Mouse (Mus musculus) spleen, postnatal 10 days (tissue): ENCODE measurements around the gene Ttbk2.

Experiments
- DNase-seq, 2 experiments: peaks; one replicate each; pipeline ENCODE4 v3.0.0; 2021 to 2022; ENCODE audit warnings: low spot score in 2 of 2

The Ttbk2 gene

DNA sequence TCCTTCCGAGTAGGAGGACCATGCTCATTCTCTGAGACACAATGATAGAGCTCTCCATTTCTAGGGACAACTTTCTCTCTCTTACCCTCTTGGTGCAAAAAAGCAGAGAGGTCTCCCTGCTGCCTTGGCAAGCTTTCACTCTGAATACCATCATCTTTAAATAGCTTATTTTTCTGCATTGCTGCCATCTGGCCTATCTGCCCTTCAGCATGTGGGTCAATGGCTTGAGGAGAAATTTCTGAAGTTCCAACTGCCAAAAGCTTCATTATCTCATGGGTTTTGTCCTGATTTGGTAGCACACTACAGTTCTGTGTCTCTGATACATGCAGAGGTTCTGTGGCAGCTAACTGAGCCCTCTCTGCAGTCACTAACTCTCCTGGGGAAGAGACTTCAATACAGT, 104.9 kb downstream of the Ttbk2 start:
- DNase-seq: no peak

DNA sequence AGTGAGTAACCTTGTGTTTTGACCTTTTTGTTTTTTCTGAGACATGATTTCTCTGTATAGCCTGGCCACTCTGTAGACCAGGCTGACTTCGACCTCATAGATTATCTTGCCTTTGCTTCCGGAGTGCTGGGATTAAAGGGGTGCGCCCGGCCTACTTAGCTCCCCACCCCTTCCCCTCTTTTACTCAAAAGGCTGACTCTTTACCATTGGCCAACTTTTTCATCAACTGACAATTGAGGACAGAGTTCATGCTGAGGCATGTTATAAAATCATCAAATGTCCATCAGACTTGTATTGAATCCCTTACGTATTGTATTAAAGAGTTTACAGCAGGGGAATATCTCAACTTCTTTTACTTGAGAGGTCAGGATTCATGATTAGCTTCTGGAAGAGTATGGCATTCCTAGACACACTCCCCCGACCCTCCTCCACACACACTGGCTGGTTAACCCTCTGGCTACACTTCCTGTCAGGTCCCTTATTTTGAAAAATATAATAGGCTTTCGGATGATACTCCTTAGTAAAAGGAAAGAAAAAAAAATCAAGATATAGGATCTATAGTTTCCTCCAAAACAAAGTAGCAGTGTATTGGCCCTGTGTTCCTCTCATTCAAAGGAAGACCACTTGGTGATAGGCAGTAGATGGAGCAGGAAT, 118.4 kb downstream of the Ttbk2 start:
- no peak for DNase-seq

DNA sequence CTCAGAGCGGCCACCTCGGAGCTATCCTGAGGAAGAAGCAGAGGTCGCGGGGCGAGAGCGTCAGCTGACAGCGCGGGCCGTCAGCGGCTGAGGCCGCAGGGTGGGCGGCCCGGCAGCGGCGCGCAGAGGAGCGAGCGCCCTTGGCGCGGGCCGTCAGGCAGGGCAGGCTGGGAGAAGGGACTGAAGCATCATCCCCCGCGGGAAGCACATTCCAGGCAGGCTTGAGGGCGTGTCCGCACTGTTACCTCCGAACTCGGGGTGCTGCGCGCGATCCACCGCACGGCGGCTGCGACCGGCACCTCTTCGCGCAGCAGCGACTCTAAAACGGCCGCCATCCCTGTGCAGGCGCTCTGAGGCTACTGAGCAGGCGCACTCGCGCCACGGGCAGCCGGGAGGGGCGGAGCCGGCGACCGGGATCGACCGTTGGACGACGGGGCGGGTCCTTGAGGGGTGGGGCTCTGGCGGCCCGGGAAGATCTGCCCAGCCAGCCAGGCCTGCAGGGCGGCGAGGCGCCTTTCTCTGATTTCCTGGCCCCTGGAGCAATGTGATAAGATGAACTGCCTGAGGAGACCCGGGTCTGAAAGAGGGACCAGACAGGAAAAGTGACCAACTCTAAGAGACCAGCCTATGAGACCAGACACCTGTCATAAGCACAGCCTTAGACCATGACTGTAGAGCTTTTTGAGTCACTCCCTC, 119.1 kb downstream of the Ttbk2 start:
- peak; percentile 94 to 97 for DNase-seq

DNA sequence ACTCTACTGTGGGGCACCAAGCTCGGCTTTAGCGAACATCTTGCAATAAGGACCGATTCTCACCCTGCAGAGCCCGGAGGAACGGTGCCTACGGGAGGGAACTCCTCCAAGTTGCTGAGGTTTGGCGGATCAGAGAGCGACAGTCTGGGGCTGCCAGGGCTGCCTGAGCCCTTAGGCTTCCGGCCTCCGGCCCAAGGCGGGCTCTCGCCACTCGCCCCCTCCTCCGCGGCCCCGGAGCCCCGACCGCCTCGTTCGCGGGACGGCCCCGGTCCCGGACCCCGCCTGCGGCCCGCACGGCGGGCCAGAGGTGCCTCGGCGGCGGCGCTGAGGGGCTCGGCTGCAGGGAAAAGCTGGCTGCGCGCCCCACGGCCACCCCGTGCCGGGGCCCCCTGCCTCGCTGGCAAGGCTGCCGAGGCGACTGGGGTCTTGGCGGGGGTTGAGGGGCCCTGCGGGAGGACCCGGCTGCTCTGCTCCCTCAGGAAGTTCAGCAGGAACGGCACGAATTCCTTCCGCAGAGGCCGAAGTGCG, 119.7 kb downstream of the Ttbk2 start:
- peak; percentile 55 to 71 for DNase-seq

DNA sequence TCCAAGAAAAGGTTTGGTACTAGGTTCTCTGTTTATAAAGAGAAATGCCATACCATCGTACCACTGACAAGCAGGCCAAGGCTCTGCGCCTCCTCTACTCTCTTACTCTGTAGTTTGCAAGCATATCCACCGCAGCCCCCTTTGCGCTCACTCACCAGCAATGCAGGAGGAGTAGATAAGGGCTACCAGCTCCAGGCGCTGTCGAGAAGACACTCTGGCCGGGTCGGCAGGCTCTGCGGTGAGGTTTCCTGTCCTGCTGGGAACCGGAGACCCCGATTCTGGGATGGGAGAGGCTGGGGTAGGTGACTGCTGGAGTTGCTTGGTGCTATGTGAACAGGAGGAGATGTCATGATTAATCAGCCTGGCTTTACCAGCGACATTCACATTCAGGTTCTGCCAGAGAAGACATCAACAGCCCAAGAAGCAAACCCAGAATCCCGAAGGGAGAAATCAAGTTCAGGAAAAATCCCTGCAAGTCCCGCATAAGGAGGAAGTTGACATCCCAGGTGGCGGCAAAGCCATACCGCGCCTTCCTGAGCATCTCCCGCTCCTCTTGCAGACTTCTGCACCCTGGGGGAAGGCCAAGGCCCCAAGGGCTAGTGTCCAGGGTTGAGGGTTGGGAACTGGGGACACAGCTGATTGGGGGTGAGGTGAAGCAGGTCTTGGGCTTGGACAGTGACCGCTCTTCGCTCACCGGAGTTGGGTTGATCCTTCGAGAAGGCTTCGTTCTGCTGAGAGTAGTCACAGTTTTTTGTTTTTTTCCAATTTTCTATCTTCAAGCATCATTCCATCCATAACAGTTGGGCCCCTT, 120.4 kb downstream of the Ttbk2 start:
- peak; percentile 62 to 64 for DNase-seq

DNA sequence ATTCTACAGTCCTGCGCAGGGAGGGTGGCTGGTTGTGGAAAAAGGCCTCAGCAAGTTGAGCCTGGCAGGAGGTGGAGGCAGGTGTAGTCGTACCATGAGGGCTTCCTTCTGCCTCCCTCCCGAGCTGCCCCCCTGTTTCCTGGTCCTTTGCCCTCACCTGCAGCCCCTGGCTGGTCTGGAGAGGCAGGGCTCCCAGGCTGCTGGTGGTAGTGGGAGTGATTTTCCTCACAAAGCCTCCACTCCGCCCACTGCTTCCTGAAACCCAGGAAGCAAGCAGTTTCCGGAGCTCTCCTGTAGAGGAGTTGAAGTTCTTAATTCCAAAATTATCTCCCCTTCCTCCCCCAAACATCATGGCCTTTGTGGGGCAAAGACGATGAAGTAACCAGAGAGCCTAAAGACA, 126.2 kb downstream of the Ttbk2 start:
- DNase-seq: peak in 1 of 2 experiments; percentile 9

DNA sequence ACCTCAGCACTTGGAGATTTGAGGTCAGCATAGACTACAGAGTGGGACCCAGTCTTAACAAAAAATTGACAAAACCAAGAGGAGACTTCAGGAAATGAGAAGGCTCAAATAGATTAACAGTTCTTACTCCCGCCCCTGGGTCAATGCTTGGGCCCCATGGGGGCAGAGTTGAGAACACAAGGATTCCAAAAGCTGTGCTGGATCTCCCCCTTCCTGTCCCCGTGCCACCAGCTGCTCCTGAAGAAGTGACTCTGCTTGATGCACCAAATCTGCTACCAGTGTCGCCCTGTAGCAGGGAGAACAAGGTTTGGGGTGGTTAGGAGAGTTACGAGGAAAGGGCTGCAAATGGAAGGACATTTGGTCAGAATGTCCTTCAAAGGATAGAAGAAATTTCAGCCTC, 126.8 kb downstream of the Ttbk2 start:
- peak in 1 of 2 experiments; percentile 13 for DNase-seq

DNA sequence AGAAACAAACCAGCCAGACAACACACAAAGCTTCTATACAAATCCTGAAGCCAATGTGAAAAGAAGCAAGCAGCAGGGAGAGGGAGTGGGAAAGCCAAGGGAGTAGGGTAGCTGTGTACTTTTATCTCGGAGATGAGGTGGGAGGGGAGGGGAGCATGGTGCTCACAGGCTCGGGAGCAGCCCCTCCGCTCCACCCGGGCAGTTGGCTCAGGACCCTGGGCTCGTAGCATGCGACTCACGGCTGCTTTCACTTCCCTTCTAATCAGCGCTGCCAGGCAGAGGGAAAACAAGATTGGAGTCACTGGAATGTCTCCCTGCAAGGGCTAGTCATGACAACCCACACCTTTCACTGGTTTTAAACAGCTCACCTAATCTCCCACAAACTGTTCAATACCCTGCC, 127.9 kb downstream of the Ttbk2 start:
- peak in 1 of 2 experiments; percentile 11 for DNase-seq

DNA sequence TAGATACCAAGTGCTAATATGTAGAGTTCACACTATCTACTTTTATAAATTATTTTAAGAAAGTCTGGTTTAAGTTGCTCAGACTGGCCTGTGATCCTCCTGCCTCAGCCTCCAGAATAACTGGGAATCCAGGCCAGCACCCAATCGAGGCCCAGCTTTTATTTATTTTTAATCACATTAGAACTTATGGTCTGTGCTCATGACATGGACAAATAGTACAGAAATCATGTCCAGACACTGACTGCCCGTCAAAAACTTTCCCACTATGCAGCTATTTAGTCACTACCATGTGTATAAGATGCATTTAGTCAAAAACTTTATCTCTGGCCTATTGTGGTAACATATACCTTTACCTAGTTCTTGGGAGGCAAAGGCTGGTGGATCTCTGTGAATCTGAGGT, 128.5 kb downstream of the Ttbk2 start:
- peak in 1 of 2 experiments; percentile 3 for DNase-seq

DNA sequence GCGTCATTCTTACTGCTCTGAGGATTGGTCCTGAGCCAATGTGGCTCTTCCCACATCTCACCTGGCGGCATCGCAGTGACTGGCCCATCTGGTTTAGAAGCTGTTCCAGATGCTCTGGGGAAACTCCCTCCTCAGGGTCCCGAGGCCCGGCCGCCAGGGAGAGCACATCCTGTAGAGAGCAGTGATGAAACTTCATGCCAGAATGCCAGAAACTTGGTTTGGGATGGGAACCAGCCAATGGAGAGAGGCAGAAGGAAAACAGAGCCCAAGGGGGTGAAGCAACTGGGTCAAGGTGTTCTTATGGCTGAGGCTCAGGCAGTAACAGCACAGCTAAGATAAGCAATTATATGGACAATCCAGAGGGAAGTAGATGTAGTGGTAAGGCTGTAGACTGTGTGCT, 129.6 kb downstream of the Ttbk2 start:
- peak in 1 of 2 experiments; percentile 10 for DNase-seq

DNA sequence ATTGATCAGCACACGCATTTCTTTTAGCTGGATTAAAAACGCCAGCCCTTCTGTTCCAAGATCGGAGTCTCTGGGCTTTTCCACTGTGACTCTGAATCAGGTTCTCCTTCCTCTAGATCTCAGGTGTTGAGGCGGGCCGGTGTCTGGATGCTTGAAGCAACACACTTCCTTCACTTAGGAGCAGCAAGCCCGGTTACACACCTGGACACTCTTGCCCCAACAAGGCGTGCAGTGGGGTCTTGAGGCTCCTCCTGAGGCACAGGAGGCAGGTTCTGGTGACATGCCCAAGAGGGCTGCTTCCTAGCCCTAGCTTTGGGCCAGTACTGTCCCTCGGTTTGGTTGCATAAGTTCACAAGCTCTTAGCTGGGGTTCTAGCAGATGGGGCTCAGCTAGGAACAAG, 131.9 kb downstream of the Ttbk2 start:
- DNase-seq: peak in 1 of 2 experiments; percentile 11

DNA sequence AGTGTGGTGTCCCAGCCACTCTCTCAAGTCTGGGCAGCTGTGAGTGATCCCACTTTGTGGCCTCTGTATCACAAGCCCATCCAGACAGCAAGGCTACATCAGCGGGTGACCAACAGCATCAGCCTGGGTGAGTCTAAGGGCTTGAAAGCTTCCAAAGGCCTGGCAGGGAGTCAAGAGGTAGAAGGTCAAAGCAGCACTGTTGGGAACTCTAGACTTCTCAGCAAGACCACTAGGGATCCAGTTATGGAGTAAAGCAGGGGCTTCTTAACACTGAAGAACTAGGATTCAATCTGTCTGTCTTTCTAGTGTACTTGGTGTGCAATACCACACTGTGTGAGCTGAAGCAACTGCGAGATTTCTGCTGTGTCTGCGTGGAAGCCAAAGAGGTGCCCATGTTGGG, 137.0 kb downstream of the Ttbk2 start:
- no peak for DNase-seq

DNA sequence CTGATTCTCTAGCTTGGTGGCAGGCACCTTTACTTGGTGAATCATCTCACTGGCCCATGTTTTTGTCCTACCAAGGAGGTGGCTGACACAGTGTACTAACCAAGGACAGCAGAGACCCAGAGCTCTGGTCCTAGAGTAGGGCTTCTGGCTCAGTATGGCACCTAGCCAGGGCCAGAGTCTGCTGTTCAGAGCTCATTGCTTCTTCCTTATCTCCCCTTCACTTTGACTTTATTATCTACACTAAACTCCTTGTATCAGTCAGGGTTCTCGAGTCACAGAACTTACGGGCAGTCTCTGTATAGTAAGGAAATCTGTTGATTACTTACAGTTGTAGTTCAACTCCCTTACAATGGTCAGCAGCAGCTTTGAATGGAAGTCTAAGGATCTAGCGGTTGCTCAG, 139.5 kb downstream of the Ttbk2 start:
- no peak for DNase-seq

DNA sequence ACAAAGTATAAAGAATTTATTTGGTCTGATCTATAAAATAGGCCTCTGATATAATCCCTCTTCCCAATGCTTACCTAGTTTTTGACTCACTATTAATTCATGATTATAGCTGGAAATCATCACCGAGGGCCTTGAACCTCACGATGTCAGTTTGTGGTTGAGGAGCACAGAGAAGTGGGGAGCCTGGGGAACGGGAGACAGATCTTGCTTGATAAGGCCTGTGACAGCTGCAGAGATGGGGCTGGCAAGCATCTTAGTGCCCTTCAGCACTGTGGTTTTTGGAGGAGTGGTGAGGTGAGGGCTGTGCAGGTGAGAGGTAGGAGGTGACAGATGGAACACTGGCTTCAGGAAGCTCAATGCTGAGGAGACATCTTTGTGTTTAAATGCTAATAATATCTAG, 140.2 kb downstream of the Ttbk2 start:
- DNase-seq: no peak

DNA sequence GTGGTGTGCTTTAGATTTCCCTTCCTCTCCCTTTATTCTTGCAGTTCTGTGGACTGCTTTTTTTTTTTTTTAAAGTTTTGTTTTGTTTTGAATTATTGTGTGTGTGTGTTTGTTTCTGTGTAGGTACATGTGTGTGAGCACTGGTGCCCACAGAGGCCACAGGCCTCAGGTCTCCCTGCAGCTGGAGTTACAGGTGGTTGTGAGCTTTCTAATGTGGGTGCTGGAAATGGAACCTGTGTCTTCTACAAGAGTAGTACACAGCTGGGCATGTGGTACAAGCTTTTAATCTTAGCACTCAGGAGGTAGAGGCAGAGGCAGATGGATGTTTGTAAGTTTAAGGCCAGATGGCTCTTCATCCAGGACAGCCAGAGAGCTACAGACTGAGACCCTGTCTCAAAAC, 143.4 kb downstream of the Ttbk2 start:
- no peak for DNase-seq

DNA sequence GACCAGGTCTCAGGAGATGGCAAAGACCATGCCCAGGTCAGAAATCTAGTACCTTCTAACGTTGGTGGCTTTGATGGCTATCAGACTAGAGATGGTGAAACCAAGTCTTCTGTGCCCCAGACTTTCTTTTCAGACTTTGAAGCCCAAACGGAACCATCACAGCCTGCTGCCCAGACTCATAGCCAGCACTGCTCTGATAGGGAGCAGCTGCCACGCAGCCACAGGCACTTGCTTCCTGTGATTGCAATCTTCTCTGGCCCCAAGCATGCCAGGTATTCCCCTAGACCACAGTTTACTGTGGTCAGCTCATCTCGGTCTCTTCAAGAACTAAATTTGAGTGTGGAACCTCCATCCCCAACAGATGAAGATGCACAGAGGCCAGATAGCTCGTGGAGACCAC, 147.7 kb downstream of the Ttbk2 start:
- DNase-seq: no peak

DNA sequence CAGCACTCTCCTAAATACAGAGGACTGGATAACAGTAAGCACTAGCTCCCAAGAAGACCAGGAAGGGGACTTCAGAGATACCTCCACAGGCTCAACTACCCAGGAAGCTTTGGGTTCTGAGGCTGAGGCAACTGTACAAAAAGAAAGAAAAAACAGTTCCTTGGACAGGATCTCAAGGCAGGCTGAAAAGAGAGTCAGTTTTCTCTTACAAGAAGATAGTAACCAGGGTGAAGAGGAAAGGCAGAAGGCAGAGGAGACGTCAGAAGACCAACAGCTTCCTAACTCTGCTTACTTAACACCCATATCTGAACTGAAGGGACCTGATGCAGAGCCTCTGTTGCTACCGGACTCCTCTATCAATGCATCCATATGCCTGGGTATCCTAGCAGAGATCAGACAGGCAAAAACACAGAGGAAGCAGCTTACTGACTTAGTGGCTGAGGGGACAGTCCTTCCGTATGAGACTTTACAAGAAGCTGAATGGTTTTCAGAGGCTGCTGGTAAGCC, 150.0 kb downstream of the Ttbk2 start:
- DNase-seq: no peak

DNA sequence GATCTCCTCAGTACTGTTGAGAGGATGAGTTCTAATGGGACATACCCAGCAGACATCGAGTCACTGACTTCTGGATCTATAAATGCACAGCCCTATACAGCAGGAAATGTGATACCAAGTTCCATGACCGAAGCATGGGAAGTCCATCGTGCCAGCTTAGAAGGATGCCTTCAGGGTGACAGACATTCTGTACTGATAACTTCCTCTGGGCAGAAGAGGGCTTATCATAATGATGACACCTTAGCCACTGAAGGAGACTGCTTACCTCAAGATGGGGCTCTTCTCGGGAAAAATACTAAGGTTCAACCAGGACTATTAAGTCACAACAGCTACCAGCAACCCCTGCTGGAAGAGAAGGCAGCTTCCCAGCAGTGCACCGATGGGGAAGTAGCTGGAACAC, 152.6 kb downstream of the Ttbk2 start:
- DNase-seq: no peak
